Mouse (Mus musculus): ENCODE measurements at regions not wholly inside any gene's neighbourhood (a gene's known extent, or its start where the extent isn't known, plus 50 kb on each side); places are given as distances from the start of the nearest gene placed in this dataset.

- TF ChIP-seq POLR2A (IDR thresholded peaks at IDR 0.05; ENCODE audit: extremely low read depth, insufficient read depth, low read length) (no peak), CTCF (IDR thresholded peaks at IDR 0.05; ENCODE audit: extremely low read depth, insufficient read depth, low read length) (no peak)
These were observed 89.6 kb upstream of the Spred2 start for GRCm38 (mm10) chr11:19834561-19834960.

All from cortical plate, adult 2 months (tissue).